Mouse (Mus musculus): Measurements from ENCODE around the gene Apba1.

Gene Apba1

GRCm38 (mm10) chr19:23758554-23759321 lies at the start of gene Apba1:
Gene Apba1 (plus strand): TSS chr19:23758887.
- DNase-seq: no peak

- DNase-seq: no peak
These were observed 12.2 kb upstream of the Apba1 start for GRCm38 (mm10) chr19:23746506-23746905.

DNA sequence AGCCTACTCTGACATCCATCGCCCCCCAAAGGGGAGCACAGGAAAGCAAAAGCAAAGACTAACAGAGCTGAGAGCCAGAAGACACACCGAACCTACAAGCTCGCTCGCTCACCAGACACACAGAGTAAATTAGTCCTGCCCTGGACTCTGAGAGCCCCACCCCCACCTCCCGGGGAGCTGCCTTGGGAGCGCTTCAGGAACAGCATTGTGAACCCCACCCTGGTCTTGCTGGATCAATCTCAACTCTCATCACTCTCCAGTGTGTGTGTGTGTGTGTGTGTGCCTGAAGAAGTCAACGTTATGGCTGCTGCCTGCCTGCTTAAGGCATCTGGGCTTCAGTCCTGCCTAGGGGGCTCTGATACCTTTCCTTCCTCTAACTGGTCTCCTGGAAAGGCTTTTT lies 1.7 kb upstream of the Apba1 start:
- no peak for DNase-seq

- DNase-seq: peak; percentile 95
These were observed 630 bp upstream of the Apba1 start for GRCm38 (mm10) chr19:23757961-23758553.

GRCm38 (mm10) chr19:23759322-23759945 lies 747 bp downstream of the Apba1 start:
- peak; percentile 58 for DNase-seq

DNA sequence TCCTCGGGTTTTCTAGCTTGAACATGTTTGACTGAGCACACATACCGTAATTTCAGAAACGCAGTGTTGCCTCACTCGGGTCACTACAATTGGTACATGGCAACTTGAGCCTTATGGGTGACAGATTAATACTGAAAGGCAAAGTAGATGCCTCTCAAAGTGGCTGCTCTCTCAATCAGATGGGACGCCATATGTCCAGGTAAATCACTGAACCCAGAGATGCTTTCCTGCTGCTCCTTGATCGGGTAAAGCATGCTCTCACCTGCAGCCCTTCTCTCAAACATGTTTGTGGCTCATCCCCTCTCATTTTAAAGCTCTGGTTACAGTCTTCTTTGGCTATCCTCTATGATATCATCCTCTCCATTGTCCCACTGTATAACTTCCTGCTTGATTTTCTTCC lies 4.7 kb downstream of the Apba1 start:
- DNase-seq: no peak

DNA sequence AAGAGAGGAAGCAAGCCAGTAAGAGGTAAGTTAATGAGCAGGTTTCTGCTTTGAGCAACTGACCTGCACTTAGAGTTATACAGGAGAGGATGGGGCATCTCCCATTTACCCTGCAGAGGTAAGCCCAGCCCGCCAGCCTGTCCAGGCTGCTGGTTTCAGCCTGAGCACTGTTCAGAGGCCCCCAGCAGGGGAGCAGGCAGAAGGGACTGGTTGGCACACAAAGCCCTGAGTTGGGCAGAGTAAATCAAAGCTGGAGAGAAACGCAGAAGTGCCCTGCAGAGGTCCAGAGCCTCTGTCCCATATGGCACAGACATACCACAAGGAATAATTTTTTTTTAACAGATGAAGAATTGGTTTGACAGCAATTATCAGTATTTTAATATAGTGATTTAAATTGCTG lies 5.4 kb downstream of the Apba1 start:
- DNase-seq: peak; percentile 73

- no peak for DNase-seq
These were observed 10.2 kb downstream of the Apba1 start for GRCm38 (mm10) chr19:23768864-23769263.

- DNase-seq: no peak
These were observed 12.1 kb downstream of the Apba1 start for GRCm38 (mm10) chr19:23770494-23771423.

DNA sequence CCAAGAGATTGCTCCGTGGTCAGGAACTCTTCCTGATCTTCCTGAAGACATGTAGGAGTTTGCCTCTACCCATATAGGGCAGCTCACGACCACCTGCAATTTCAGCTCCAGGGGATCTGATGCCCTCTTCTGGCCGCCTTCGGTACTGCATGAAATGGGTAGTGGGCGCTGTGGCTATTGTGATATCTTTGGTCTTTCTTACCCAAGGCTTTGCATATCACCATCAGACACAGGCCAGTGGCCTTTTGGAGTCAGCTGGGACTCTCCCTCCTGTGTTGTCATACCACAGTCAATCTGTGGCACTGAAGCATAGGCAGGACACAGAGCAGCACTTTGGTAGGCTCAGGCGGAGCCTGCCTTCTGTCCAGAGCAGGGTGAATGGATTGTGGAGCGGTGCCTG lies 13.3 kb downstream of the Apba1 start:
- no peak for DNase-seq

GRCm38 (mm10) chr19:23775356-23775755 lies 16.7 kb downstream of the Apba1 start:
- DNase-seq: no peak

GRCm38 (mm10) chr19:23779130-23779529 lies 20.4 kb downstream of the Apba1 start:
- no peak for DNase-seq

DNA sequence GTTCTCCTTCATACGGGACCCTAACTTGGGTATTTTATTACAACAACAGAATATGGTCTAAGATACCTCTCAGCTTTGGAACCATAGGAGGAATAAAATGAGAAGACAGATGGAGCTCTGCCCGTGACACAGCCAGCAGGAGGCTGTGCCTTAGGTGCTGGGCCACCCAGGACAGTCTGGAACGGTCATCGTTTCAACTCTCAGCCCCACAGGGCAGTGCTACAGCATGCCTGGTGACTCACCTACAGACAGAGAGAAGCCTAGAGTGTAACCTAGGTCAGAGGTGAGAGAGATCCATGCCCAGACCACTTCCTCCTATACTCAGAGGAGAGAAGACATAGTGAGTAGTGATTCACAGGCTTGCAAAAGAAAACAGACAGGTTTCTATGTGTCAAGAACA lies 21.4 kb downstream of the Apba1 start:
- no peak for DNase-seq

- DNase-seq: no peak
These were observed 23.3 kb downstream of the Apba1 start for GRCm38 (mm10) chr19:23781968-23782367.

DNA sequence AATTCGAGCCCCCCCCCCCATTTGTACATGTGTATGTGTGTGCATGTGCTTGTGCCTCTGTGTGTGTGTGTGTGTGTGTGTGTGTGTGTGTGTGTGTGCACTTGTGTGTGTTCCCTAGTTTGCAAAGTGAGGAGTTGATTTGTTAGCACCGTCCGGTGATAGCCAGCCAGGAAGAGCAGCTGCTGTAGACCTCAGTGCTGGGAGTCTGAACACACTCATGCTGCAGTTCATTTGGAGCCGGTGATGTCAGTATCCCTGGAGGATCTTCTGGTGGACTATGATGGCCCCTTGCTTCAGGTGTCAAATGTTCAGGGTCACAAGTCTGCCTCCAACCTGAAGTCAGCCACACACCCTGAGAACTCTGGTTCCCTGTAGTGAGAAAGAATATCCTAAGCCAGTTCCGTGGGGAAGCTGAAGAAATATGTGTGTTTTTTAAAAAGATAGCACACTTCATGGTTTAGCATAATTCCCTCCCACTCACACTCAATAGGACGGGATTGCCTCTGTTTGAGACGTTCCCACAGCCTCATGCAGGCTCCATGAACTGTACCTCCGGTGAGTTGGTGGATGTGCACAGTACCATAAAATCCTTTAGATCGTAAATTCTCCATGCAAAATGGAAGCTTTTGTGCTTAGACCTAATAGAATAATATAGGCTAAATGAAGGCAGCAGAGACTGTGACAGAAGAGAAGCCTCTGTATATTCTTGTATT lies 29.9 kb downstream of the Apba1 start:
- DNase-seq: no peak

GRCm38 (mm10) chr19:23791704-23792103 lies 33.0 kb downstream of the Apba1 start:
- DNase-seq: no peak

DNA sequence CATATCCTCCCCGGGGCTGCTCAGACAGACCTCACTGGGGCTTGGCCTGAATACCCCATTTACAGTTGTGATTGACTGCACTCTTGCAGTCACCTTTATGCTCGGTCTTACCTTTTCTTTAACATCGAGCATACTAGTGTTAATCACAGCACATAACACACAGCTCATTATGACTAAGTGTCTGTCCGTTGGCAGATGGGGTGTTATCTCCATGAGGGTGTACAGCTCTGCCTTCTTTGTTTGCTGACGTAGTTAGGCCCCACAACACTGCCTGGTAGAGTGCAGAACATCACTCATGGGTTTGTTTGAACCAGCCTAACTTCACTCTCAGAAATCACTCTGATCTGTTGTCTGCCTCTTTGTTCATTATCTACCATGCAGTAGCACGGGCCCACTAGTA lies 33.9 kb downstream of the Apba1 start:
- no peak for DNase-seq

DNA sequence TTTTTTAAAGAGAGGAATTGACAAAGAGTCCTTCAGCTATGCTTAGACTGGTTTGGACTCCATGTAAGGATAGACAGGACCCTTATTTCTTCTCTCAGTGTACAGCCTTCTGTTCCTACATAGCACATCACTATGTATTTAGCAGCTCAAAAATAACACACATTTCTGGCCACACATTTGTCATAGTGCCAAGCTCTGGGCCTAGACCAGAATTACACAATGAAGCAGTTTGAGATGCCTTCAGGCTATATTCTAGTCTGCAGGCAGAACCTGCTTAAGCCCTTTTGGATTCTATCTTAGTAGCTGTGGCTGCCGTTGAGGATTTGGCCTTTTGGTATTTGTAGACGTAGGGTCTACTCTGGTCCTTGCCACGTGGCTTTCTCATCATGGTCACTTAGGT lies 35.8 kb downstream of the Apba1 start:
- DNase-seq: peak; percentile 30

DNA sequence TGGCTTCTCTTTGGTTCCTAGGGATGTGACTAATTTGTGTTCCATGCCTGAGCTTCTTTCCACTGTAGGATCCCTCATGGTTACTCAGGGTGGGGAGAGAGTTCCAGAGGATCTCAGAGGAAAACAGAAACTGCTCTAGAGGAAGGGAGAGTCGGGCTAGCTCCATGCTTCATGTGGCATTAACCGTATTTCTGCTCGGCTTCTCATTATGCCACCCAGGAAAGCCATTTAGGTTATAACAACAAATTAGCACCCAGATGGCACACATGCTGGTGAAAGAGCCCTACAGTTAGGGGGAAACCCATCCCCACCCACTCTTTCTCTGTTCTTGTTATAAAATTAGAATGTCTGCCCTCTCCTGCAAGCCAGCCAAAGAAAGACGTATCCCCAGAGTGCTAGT lies 36.5 kb downstream of the Apba1 start:
- DNase-seq: no peak

DNA sequence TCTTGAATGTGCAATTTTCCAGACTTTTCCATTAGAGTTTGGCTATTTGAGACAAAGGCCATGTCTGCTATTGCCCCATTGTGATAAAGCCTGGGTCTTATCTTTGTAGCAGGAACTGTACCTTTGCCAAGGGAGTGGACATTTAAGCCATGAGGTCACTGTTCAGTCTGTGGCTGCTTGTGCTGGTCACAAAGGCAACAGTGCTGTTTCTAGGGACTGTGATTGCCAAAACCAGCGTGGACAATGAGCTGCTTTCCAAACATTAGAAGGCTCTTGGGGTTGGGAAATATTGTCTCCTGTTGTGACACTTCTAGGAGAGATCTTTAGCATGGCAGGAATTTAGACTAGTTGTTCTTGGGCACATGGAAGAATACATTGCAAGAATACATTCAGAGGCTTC lies 42.5 kb downstream of the Apba1 start:
- DNase-seq: no peak

- DNase-seq: no peak
These were observed 44.7 kb downstream of the Apba1 start for GRCm38 (mm10) chr19:23803221-23803870.

DNA sequence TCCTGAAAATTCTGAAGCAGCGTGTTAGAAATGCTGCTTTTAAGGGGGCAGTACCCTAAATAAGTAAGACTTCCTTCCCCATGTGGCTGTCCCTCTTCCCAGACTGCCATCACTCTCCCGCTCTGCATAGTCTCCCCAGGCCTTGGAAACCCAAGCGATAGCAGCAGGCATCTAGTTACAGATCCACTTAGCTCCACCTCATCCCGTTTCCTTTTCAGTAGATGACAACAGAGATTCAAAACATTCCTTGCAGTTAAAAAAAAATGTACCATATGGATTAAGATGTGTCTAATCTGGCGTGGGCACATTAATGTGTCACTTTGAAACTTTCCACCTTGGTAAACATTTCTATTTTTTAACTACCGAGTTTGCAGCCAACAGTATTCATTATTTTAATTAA lies 48.1 kb downstream of the Apba1 start:
- DNase-seq: no peak

All from cerebellum, adult 11 months (tissue).